Mouse (Mus musculus) hematopoietic stem cell, adult 5-6 weeks (primary cell): Measurements from ENCODE around the gene Mrpl24. TPM values are rescaled to one million over a fixed set of nuclear protein-coding genes. Genes with fewer than 3 reads are reported as not detected.
A peak's percentile ranks its signal among the peaks of the same experiment; 100 is the strongest.
"Not testable (repeated sequence)": the region's sequence is repeated elsewhere in the genome, so short reads cannot be mapped to it uniquely, and the experiment has no call there.

Experiments
- ATAC-seq, 2 experiments: fragments of 125-278 bp in 1 of 2; replicated peaks in 1 of 2; 2 replicates each; pipeline ENCODE4 v1.8.0; 2016 to 2017; ENCODE audit warnings: inconsistent platforms in 2 of 2, mild to moderate bottlenecking in 2 of 2, moderate number of reproducible peaks in 2 of 2, low read depth in 1 of 2, moderate TSS enrichment in 1 of 2; ENCODE audit not compliant: low FRiP score in 2 of 2, poor library complexity in 2 of 2, severe bottlenecking in 2 of 2, insufficient read depth in 1 of 2, low TSS enrichment in 1 of 2
- total RNA-seq: library from RNA; stranded (forward); fragments of 172-1452, 232-1000 nt; gene quantifications from 2 replicates; pipeline ENCODE4 v1.2.3, GENCODE M21; 2017

The Mrpl24 gene
- total RNA-seq, result 85.4 and 172 TPM in 2 replicates

- ATAC-seq, result peak; percentile 81 to 85
Measured at GRCm38 (mm10) chr3:87919336-87920108, at the start of gene Mrpl24. Gene Mrpl24 (plus strand): TSS chr3:87919506.

GRCm38 (mm10) chr3:87877730-87878129 is 41.6 kb upstream of the Mrpl24 start:
- no peak for ATAC-seq

GRCm38 (mm10) chr3:87884291-87884690 is 35.0 kb upstream of the Mrpl24 start:
- no peak for ATAC-seq

GRCm38 (mm10) chr3:87884708-87885251 is 34.5 kb upstream of the Mrpl24 start:
- 0 out of 4 replicates have a peak, but pooled peaks of 1 of the 2 experiments have one; percentile 11 for ATAC-seq

- ATAC-seq, result peak; percentile 97 to 98
Measured at GRCm38 (mm10) chr3:87885281-87886003, 33.9 kb upstream of the Mrpl24 start, which contains the start of gene Prcc. Gene Prcc (minus strand): TSS chr3:87885608.

DNA sequence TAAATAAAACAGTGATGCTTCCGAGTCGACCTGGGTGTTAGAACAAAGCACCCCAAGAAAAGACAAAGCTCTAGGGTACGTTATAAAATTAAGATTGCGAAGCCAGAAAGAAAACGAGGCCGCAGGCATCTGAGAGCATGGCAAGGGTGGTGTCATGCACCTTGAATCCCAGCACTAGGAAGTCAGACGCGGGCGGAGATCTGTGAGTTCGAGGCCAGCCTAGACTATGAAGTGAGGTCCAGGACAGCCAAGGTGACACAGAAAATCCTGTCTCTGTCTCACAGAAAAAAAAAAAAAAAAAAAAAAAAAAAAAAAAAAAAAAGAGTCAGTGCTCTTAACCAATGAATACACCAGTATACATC is 33.3 kb upstream of the Mrpl24 start:
- peak in 1 of 2 experiments; percentile 7; a peak in 1 of 4 replicates for ATAC-seq

DNA sequence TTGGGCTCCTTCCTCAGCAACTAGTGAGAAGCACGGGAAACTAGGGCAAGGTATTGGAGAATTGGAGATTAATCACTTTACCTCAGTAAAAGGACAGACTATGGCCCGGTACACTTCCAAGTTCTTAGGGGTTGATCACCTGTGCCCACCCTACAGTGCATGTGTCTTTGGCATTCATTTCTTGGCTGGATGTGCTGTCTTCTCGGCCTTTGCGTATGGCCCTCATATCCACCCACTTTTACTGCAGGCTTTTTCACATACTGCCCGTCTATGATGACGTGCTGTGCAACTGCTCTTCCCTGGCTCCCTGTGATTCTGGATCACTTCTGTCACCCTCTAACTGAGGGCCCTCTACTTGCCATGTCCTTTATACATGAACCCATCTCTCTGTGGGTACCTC is 32.9 kb upstream of the Mrpl24 start:
- no peak for ATAC-seq

DNA sequence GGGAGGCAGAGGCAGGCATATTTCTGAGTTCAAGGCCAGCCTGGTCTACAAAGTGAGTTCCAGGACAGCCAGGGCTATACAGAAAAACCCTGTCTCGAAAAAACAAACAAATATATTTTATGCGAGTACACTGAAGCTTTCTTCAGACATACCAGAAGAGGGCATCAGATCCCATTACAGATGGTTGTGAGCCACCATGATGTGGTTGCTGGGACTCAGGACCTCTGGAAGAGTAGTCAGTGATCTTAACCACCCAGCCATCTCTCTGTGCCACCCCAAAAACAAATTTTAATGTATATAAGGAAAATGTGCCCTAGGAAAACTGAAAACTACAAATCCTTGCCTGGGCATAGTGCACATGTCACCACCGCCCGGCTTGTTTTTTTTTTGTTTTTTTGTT is 31.9 kb upstream of the Mrpl24 start:
- ATAC-seq, result not testable (repeated sequence)

- no peak for ATAC-seq
Measured at GRCm38 (mm10) chr3:87891481-87891880, 27.8 kb upstream of the Mrpl24 start.

DNA sequence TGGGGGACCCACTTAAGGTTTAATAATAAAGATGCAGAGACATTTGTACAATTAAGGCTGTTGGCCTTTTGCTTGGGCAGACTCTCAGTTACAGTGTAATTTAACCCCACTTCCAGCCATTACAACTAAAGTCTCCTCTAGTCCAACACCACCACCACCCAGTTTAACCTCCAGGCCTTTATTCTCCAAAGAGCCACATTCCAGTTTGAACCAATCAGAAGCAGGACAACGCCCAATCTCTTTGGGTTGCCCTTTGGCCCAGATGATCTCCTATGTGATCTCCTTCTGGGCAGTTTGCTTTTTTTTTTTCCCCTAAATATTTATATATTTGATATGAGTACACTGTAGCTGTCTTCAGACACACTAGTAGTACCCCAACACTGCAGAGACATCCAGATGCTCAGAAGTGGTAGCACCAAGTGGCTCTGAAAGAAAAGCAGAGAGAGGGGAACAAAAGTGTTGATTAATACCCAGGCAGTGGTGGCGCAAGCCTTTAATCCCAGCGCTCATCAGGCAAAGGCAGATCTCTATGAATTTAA is 25.9 kb upstream of the Mrpl24 start:
- no peak for ATAC-seq

- ATAC-seq, result no peak
Measured at GRCm38 (mm10) chr3:87899266-87899665, 20.0 kb upstream of the Mrpl24 start.

- ATAC-seq, result no peak
Measured at GRCm38 (mm10) chr3:87899776-87900175, 19.5 kb upstream of the Mrpl24 start.

DNA sequence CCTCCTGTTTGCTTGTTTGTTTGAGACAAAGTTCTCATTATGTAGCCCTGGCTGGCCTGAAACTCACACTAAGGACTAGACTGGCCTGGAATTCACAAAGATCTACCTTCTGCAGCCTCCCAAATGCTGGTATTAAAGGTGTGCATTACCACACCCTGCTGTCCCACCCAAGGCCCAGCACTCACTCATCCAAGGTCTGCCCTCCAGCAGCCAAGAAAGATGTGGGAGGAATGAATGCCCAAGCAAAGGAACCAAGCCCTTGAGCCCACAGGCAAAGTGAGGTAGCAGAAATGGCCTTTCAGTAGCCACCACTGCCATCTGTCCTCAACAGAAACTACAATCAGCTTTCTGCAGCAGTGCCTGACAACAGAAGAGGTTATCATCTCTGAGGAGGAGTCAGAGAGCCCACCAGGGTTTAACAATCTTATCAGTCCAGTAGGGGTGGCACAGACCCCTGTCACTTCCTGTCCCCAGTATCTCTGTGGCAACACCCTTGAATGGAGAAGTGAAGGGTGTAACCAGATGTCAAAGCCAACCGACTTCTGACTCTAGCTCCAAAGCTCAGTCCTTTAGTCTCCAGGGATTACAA is 18.2 kb upstream of the Mrpl24 start:
- ATAC-seq, result peak; percentile 74

DNA sequence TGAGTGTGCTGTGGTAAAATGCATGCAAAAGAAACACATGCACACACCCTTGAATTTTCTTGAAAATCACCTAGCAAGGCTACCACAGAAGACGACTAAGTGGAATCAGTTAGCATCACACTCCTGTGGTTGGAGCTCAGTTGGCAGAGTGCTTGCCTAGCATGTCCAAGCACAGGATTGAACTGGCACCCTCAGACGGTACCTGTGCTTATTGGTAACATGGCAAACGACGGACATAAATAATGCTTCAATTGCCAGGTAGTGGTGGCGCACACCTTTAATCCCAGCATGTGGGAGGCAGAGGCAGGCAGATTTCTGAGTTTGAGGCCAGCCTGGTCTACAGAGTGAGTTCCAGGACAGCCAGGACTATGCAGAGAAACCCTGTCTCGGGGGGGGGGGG is 17.3 kb upstream of the Mrpl24 start:
- not testable (repeated sequence) for ATAC-seq

- no peak for ATAC-seq
Measured at GRCm38 (mm10) chr3:87903821-87904220, 15.5 kb upstream of the Mrpl24 start.

GRCm38 (mm10) chr3:87905880-87906485 is 13.3 kb upstream of the Mrpl24 start, which contains the start of gene Hdgf:
Gene Hdgf (plus strand): TSS chr3:87906321.
- ATAC-seq, result peak; percentile 83 to 84

DNA sequence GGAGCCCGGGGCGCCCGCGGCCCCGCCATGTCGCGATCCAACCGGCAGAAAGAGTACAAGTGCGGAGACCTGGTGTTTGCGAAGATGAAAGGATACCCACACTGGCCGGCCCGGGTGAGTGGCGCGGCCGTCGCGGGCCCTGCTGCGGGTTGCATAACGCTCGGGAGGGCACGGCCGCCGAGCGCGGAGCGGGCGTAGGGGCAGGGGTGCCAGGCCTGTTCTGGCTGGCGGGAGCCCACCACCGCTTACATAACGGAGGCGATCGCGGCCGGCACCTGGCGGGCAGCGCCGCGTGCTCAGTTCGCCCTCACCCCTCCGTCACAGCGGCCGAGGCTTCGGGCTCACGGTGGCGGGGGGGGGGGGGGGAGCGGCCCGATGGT is 12.7 kb upstream of the Mrpl24 start:
- ATAC-seq, result no peak
